Mouse (Mus musculus) lung, postnatal 0 days (tissue): ENCODE data around the gene Ankfn1. TPM values are rescaled to one million over a fixed set of nuclear protein-coding genes. Genes with fewer than 3 reads are reported as not detected.

Source experiments
- ATAC-seq: fragments of 200-750 bp; cut with Nextera tagmentation; 2 replicates; pipeline ENCODE4 v1.8.0; 2017; ENCODE audit warnings: moderate library complexity
- DNase-seq: peaks from one replicate; pipeline ENCODE4 v3.0.0-alpha.2; 2016; ENCODE audit warnings: low spot score
- H3K27ac ChIP-seq: fragments of 300-500 bp; sonication (generic); 2 replicates; pipeline ENCODE4 v1.5.1; 2014; ENCODE audit warnings: antibody characterized with exemption, mild to moderate bottlenecking, low read length, mixed read lengths
- H3K27me3 ChIP-seq: fragments of 300-500 bp; sonication (generic); replicated peaks from 2 replicates; pipeline ENCODE4 v1.6.1; 2014; ENCODE audit warnings: low read length, mixed read lengths; ENCODE audit not compliant: insufficient read depth
- H3K36me3 ChIP-seq: fragments of 300-500 bp; sonication (generic); 2 replicates; pipeline ENCODE4 v1.6.1; 2014; ENCODE audit warnings: low read length, mixed read lengths; ENCODE audit not compliant: insufficient read depth
- H3K4me1 ChIP-seq: fragments of 300-500 bp; sonication (generic); 2 replicates; pipeline ENCODE4 v1.6.1; 2014; ENCODE audit warnings: antibody characterized with exemption, low read depth, low read length, mixed read lengths; ENCODE audit not compliant: insufficient read depth
- H3K4me2 ChIP-seq: fragments of 300-500 bp; sonication (generic); replicated peaks from 2 replicates; pipeline ENCODE4 v1.6.1; 2014; ENCODE audit warnings: low read depth, mild to moderate bottlenecking, low read length, moderate library complexity, mixed read lengths
- H3K4me3 ChIP-seq: fragments of 300-500 bp; sonication (generic); 2 replicates; pipeline ENCODE4 v1.5.1; 2014; ENCODE audit warnings: low read depth, low read length
- H3K9ac ChIP-seq: fragments of 300-500 bp; sonication (generic); replicated peaks from 2 replicates; pipeline ENCODE4 v1.6.1; 2014; ENCODE audit warnings: low read depth, mild to moderate bottlenecking
- H3K9me3 ChIP-seq: fragments of 300-500 bp; sonication (generic); 2 replicates; pipeline ENCODE4 v1.6.1; 2016; ENCODE audit warnings: low read length, mixed read lengths
- CTCF ChIP-seq: IDR thresholded peaks from 2 replicates; pipeline ENCODE4 v1.5.1; 2016; ENCODE audit warnings: antibody characterized with exemption, mild to moderate bottlenecking
- EP300 ChIP-seq: IDR thresholded peaks from 2 replicates; pipeline ENCODE4 v1.6.1; 2016; ENCODE audit warnings: antibody characterized with exemption, mild to moderate bottlenecking, control low read depth
- WGBS: fragments of 180-500 bp; shearing (Covaris S2); extraction: QIAGEN DNeasy Blood & Tissue Kit; methylation state at CpG from one replicate; pipeline ENCODE4 v1.1.7; 2014; 5-methylcytosine and 5-hydroxymethylcytosine counted together
- polyA plus RNA-seq: library from polyadenylated mRNA; unstranded; fragments of >200 nt; fragmentation: Nextera tagmentation; extraction: Ambion mirVana; gene quantifications from 2 replicates; pipeline ENCODE4 v1.2.1, GENCODE M21; 2015

Ankfn1 gene
- polyA plus RNA-seq, 1 experiment from 2014 or later = 0.85 TPM

GRCm38 (mm10) chr11:89574269-89574838 lies 203.1 kb downstream of the Ankfn1 start:
- H3K4me1 ChIP-seq = no peaks in the 10 kb centered on the region
- no peak; the same call in 1 of the 2 replicates for ATAC-seq
- no peak overlapping the region for H3K4me3 ChIP-seq
- no peaks in the 10 kb centered on the region for H3K27me3 ChIP-seq
- DNase-seq = no peak
- H3K4me2 ChIP-seq = no peak overlapping the region
- H3K27ac ChIP-seq = no peak overlapping the region
- H3K36me3 ChIP-seq = no peaks in the 10 kb centered on the region
- H3K9me3 ChIP-seq = no peaks in the 10 kb centered on the region
- no peak for TF ChIP-seq EP300
- TF ChIP-seq CTCF = no peak
- WGBS = 43% methylated on average over 11 of the region's 11 CpGs
- no peak overlapping the region for H3K9ac ChIP-seq

GRCm38 (mm10) chr11:89569391-89570145 lies 207.9 kb downstream of the Ankfn1 start:
- WGBS = 57% methylated on average over 11 of the region's 11 CpGs
- Histone ChIP-seq H3K4me2 (no peak overlapping the region), H3K27ac (no peak overlapping the region), H3K9ac (no peak overlapping the region), H3K27me3 (no peaks in the 10 kb centered on the region), H3K9me3 (no peaks in the 10 kb centered on the region), H3K4me1 (no peaks in the 10 kb centered on the region), H3K36me3 (no peaks in the 10 kb centered on the region), H3K4me3 (no peak overlapping the region)
- DNase-seq = peak; percentile 41
- ATAC-seq = no peak
- TF ChIP-seq CTCF (no peak), EP300 (no peak)

- no peak for ATAC-seq
- TF ChIP-seq EP300 (no peak), CTCF (no peak)
Observed at GRCm38 (mm10) chr11:89568246-89568645, 209.2 kb downstream of the Ankfn1 start.

GRCm38 (mm10) chr11:89551441-89551840 lies 226.0 kb downstream of the Ankfn1 start:
- H3K4me3 ChIP-seq = no peak overlapping the region
- H3K27me3 ChIP-seq = no peaks in the 10 kb centered on the region
- H3K27ac ChIP-seq = no peak overlapping the region
- TF ChIP-seq CTCF (no peak), EP300 (no peak)
- DNase-seq (no peak), ATAC-seq (no peak)
- 67% methylated on average over 11 of the region's 11 CpGs for WGBS
- no peak overlapping the region for H3K4me2 ChIP-seq
- H3K9me3 ChIP-seq = no peaks in the 10 kb centered on the region
- H3K36me3 ChIP-seq = no peaks in the 10 kb centered on the region
- H3K4me1 ChIP-seq = no peaks in the 10 kb centered on the region
- no peak overlapping the region for H3K9ac ChIP-seq

More at GRCm38 (mm10) chr11:89568246-89568645, 209.2 kb downstream of the Ankfn1 start:
- no peaks in the 10 kb centered on the region for H3K9me3 ChIP-seq
- DNase-seq = no peak
- H3K4me3 ChIP-seq = no peak overlapping the region
- H3K9ac ChIP-seq = no peak overlapping the region
- no peaks in the 10 kb centered on the region for H3K27me3 ChIP-seq
- WGBS = 87% methylated on average over 4 of the region's 4 CpGs
- H3K4me2 ChIP-seq = no peak overlapping the region
- no peak overlapping the region for H3K27ac ChIP-seq
- H3K4me1 ChIP-seq = no peaks in the 10 kb centered on the region
- no peaks in the 10 kb centered on the region for H3K36me3 ChIP-seq

- no peak for TF ChIP-seq CTCF
- no peak for TF ChIP-seq EP300
- Histone ChIP-seq H3K27ac (no peak overlapping the region), H3K4me1 (no peaks in the 10 kb centered on the region), H3K9ac (no peak overlapping the region), H3K36me3 (no peaks in the 10 kb centered on the region), H3K9me3 (no peaks in the 10 kb centered on the region), H3K4me2 (no peak overlapping the region), H3K4me3 (no peak overlapping the region), H3K27me3 (no peaks in the 10 kb centered on the region)
- ATAC-seq (no peak), DNase-seq (no peak)
- 78% methylated on average over 3 of the region's 3 CpGs for WGBS
Observed at GRCm38 (mm10) chr11:89550921-89551320, 226.5 kb downstream of the Ankfn1 start.

GRCm38 (mm10) chr11:89548786-89549185 lies 228.7 kb downstream of the Ankfn1 start:
- Histone ChIP-seq H3K9ac (no peak overlapping the region), H3K9me3 (no peaks in the 10 kb centered on the region), H3K27me3 (no peaks in the 10 kb centered on the region), H3K4me2 (no peak overlapping the region), H3K4me1 (no peaks in the 10 kb centered on the region), H3K36me3 (no peaks in the 10 kb centered on the region), H3K27ac (no peak overlapping the region), H3K4me3 (no peak overlapping the region)
- no peak for TF ChIP-seq CTCF
- TF ChIP-seq EP300 = no peak
- no peak for DNase-seq
- 58% methylated on average over 4 of the region's 4 CpGs for WGBS
- no peak for ATAC-seq
